Mouse (Mus musculus) forebrain, embryonic 14.5 days (tissue): ENCODE measurements around the gene St8sia6. TPM values are rescaled to one million over a fixed set of nuclear protein-coding genes. Genes with fewer than 3 reads are reported as not detected.

Experiments
- ATAC-seq: fragments of 200-750 bp; cut with Nextera tagmentation; 2 replicates; pipeline ENCODE4 v1.8.0; 2017; ENCODE audit warnings: mild to moderate bottlenecking, moderate library complexity
- DNase-seq: peaks from one replicate; pipeline ENCODE4 v3.0.0-alpha.2; 2015; ENCODE audit warnings: low spot score
- H3K27ac ChIP-seq: fragments of 300-500 bp; sonication (generic); 2 replicates; pipeline ENCODE4 v1.5.1; 2014; ENCODE audit warnings: low read depth, mild to moderate bottlenecking, control low read depth, low read length, moderate library complexity
- H3K27me3 ChIP-seq: fragments of 300-500 bp; sonication (generic); replicated peaks from 2 replicates; pipeline ENCODE4 v1.6.1; 2014; ENCODE audit warnings: low read length, control low read depth, mixed read lengths; ENCODE audit not compliant: control insufficient read depth, insufficient read depth
- H3K36me3 ChIP-seq: fragments of 300-500 bp; sonication (generic); 2 replicates; pipeline ENCODE4 v1.6.1; 2014; ENCODE audit warnings: low read length, control low read depth; ENCODE audit not compliant: control insufficient read depth, insufficient read depth
- H3K4me1 ChIP-seq: fragments of 300-500 bp; sonication (generic); 2 replicates; pipeline ENCODE4 v1.6.1; 2014; ENCODE audit warnings: antibody characterized with exemption, low read length, control low read depth; ENCODE audit not compliant: control insufficient read depth, insufficient read depth
- H3K4me2 ChIP-seq: fragments of 300-500 bp; sonication (generic); 2 replicates; pipeline ENCODE4 v1.6.1; 2014; ENCODE audit warnings: mild to moderate bottlenecking, control low read depth, low read length
- H3K4me3 ChIP-seq: fragments of 300-500 bp; sonication (generic); 2 replicates; pipeline ENCODE4 v1.5.1; 2014; ENCODE audit warnings: low read depth, low read length, control low read depth
- H3K9ac ChIP-seq: fragments of 300-500 bp; sonication (generic); 2 replicates; pipeline ENCODE4 v1.6.1; 2014; ENCODE audit warnings: mild to moderate bottlenecking, low read length, control low read depth, moderate library complexity
- H3K9me3 ChIP-seq: fragments of 300-500 bp; sonication (generic); replicated peaks from 2 replicates; pipeline ENCODE4 v1.6.1; 2016; ENCODE audit warnings: low read length, control low read depth, mixed read lengths; ENCODE audit not compliant: control insufficient read depth
- WGBS: fragments of 180-500 bp; shearing (Covaris S2); extraction: QIAGEN DNeasy Blood & Tissue Kit; methylation state at CpG from one replicate; pipeline ENCODE4 v1.1.7; 2014; 5-methylcytosine and 5-hydroxymethylcytosine counted together
- polyA plus RNA-seq: library from polyadenylated mRNA; unstranded; fragments of >200 nt; fragmentation: Nextera tagmentation; extraction: Ambion mirVana; gene quantifications from 2 replicates; pipeline ENCODE4 v1.2.1, GENCODE M21; 2014

Gene St8sia6
- polyA plus RNA-seq, 1 experiment from 2014 or later = 0.42 TPM

- H3K4me2 ChIP-seq = no peak overlapping the region
- H3K36me3 ChIP-seq = no peaks in the 10 kb centered on the region
- H3K4me1 ChIP-seq = no peaks in the 10 kb centered on the region
- no peak overlapping the region for H3K27ac ChIP-seq
- no peak overlapping the region for H3K9ac ChIP-seq
- 84% methylated on average over 6 of the region's 6 CpGs for WGBS
- ATAC-seq = no peak
- no peaks in the 10 kb centered on the region for H3K27me3 ChIP-seq
- no peaks in the 10 kb centered on the region for H3K9me3 ChIP-seq
- no peak for DNase-seq
- no peak overlapping the region for H3K4me3 ChIP-seq
Measured at GRCm38 (mm10) chr2:13718628-13719185, 75.2 kb downstream of the St8sia6 start.

- no peak overlapping the region for H3K9ac ChIP-seq
- no peak for ATAC-seq
- DNase-seq = no peak
- H3K4me1 ChIP-seq = no peaks in the 10 kb centered on the region
- WGBS = 79% methylated on average over 1 of the region's 1 CpGs
- H3K27me3 ChIP-seq = no peaks in the 10 kb centered on the region
- H3K4me2 ChIP-seq = no peak overlapping the region
- H3K36me3 ChIP-seq = no peaks in the 10 kb centered on the region
- no peaks in the 10 kb centered on the region for H3K9me3 ChIP-seq
- no peak overlapping the region for H3K27ac ChIP-seq
- no peak overlapping the region for H3K4me3 ChIP-seq
Measured at GRCm38 (mm10) chr2:13708785-13709184, 85.1 kb downstream of the St8sia6 start.

GRCm38 (mm10) chr2:13697514-13697913 is 96.3 kb downstream of the St8sia6 start:
- Histone ChIP-seq H3K9ac (no peak overlapping the region), H3K4me2 (no peak overlapping the region), H3K36me3 (no peaks in the 10 kb centered on the region), H3K27ac (no peak overlapping the region), H3K4me1 (no peaks in the 10 kb centered on the region), H3K27me3 (no peaks in the 10 kb centered on the region), H3K9me3 (no peaks in the 10 kb centered on the region), H3K4me3 (no peak overlapping the region)
- DNase-seq = no peak
- no peak for ATAC-seq

GRCm38 (mm10) chr2:13694417-13694816 is 99.4 kb downstream of the St8sia6 start:
- Histone ChIP-seq H3K36me3 (no peaks in the 10 kb centered on the region), H3K9me3 (no peaks in the 10 kb centered on the region), H3K4me1 (no peaks in the 10 kb centered on the region), H3K4me2 (no peak overlapping the region), H3K4me3 (no peak overlapping the region), H3K27me3 (no peaks in the 10 kb centered on the region), H3K27ac (no peak overlapping the region), H3K9ac (no peak overlapping the region)
- DNase-seq = peak; percentile 6
- 0 out of 2 replicates have a peak, but pooled peaks have one; percentile 37 for ATAC-seq
- WGBS = 72% methylated on average over 2 of the region's 2 CpGs

GRCm38 (mm10) chr2:13684380-13684779 is 109.5 kb downstream of the St8sia6 start:
- Histone ChIP-seq H3K4me3 (no peak overlapping the region), H3K36me3 (no peaks in the 10 kb centered on the region), H3K4me1 (no peaks in the 10 kb centered on the region), H3K27ac (no peak overlapping the region), H3K4me2 (no peak overlapping the region), H3K9me3 (no peaks in the 10 kb centered on the region), H3K27me3 (no peaks in the 10 kb centered on the region), H3K9ac (no peak overlapping the region)
- ATAC-seq = no peak
- no peak for DNase-seq
- WGBS = 89% methylated on average over 4 of the region's 4 CpGs

GRCm38 (mm10) chr2:13683205-13683570 is 110.7 kb downstream of the St8sia6 start:
- Histone ChIP-seq H3K27ac (no peak overlapping the region), H3K27me3 (no peaks in the 10 kb centered on the region), H3K4me1 (no peaks in the 10 kb centered on the region), H3K9me3 (no peaks in the 10 kb centered on the region), H3K36me3 (no peaks in the 10 kb centered on the region), H3K4me2 (no peak overlapping the region), H3K9ac (no peak overlapping the region), H3K4me3 (no peak overlapping the region)
- WGBS = 75% methylated on average over 2 of the region's 2 CpGs
- DNase-seq = no peak
- ATAC-seq = no peak

GRCm38 (mm10) chr2:13682488-13683204 is 111.2 kb downstream of the St8sia6 start:
- H3K27me3 ChIP-seq = no peaks in the 10 kb centered on the region
- no peak overlapping the region for H3K27ac ChIP-seq
- DNase-seq (peak; percentile 80), ATAC-seq (peak; percentile 58; the same call in 1 of the 2 replicates)
- no peak overlapping the region for H3K4me2 ChIP-seq
- no peak overlapping the region for H3K4me3 ChIP-seq
- no peaks in the 10 kb centered on the region for H3K9me3 ChIP-seq
- H3K4me1 ChIP-seq = no peaks in the 10 kb centered on the region
- H3K36me3 ChIP-seq = no peaks in the 10 kb centered on the region
- H3K9ac ChIP-seq = no peak overlapping the region
- 70% methylated on average over 4 of the region's 4 CpGs for WGBS

- DNase-seq (no peak), ATAC-seq (no peak)
- WGBS = 69% methylated on average over 3 of the region's 3 CpGs
Measured at GRCm38 (mm10) chr2:13672946-13673345, 120.9 kb downstream of the St8sia6 start.

GRCm38 (mm10) chr2:13672426-13672825 is 121.4 kb downstream of the St8sia6 start:
- 85% methylated on average over 12 of the region's 12 CpGs for WGBS
- Histone ChIP-seq H3K4me1 (no peaks in the 10 kb centered on the region), H3K4me3 (no peak overlapping the region), H3K36me3 (no peaks in the 10 kb centered on the region), H3K27me3 (no peaks in the 10 kb centered on the region), H3K27ac (no peak overlapping the region), H3K4me2 (no peak overlapping the region), H3K9ac (no peak overlapping the region), H3K9me3 (no peaks in the 10 kb centered on the region)
- ATAC-seq (no peak), DNase-seq (no peak)

More at GRCm38 (mm10) chr2:13672946-13673345, 120.9 kb downstream of the St8sia6 start:
- Histone ChIP-seq H3K4me1 (no peaks in the 10 kb centered on the region), H3K9me3 (no peaks in the 10 kb centered on the region), H3K9ac (no peak overlapping the region), H3K36me3 (no peaks in the 10 kb centered on the region), H3K27ac (no peak overlapping the region), H3K27me3 (no peaks in the 10 kb centered on the region), H3K4me2 (no peak overlapping the region), H3K4me3 (no peak overlapping the region)
